Mouse (Mus musculus) liver, embryonic 15.5 days (tissue): ENCODE data around the gene Knstrn. TPM values are rescaled to one million over a fixed set of nuclear protein-coding genes. Genes with fewer than 3 reads are reported as not detected.

Source experiments
- ATAC-seq: fragments of 200-750 bp; cut with Nextera tagmentation; 2 replicates; pipeline ENCODE4 v1.8.0; 2017; ENCODE audit warnings: moderate number of reproducible peaks, mild to moderate bottlenecking, moderate library complexity; ENCODE audit not compliant: insufficient read depth
- H3K27ac ChIP-seq: fragments of 300-500 bp; sonication (generic); replicated peaks from 2 replicates; pipeline ENCODE4 v1.5.1; 2015; ENCODE audit warnings: mild to moderate bottlenecking, inconsistent platforms
- H3K27me3 ChIP-seq: fragments of 300-500 bp; sonication (generic); 2 replicates; pipeline ENCODE4 v1.6.1; 2015; ENCODE audit warnings: mild to moderate bottlenecking, inconsistent platforms
- H3K36me3 ChIP-seq: fragments of 300-500 bp; sonication (generic); replicated peaks from 2 replicates; pipeline ENCODE4 v1.6.1; 2015; ENCODE audit warnings: moderate library complexity, mild to moderate bottlenecking, inconsistent platforms
- H3K4me1 ChIP-seq: fragments of 300-500 bp; sonication (generic); replicated peaks from 2 replicates; pipeline ENCODE4 v1.6.1; 2015; ENCODE audit warnings: inconsistent platforms
- H3K4me2 ChIP-seq: fragments of 300-500 bp; sonication (generic); 2 replicates; pipeline ENCODE4 v1.6.1; 2015; ENCODE audit warnings: moderate library complexity, mild to moderate bottlenecking, inconsistent platforms
- H3K4me3 ChIP-seq: fragments of 300-500 bp; sonication (generic); replicated peaks from 2 replicates; pipeline ENCODE4 v1.5.1; 2015; ENCODE audit warnings: mild to moderate bottlenecking, inconsistent platforms
- H3K9ac ChIP-seq: fragments of 300-500 bp; sonication (generic); 2 replicates; pipeline ENCODE4 v1.6.1; 2015; ENCODE audit warnings: moderate library complexity, mild to moderate bottlenecking, inconsistent platforms
- H3K9me3 ChIP-seq: fragments of 300-500 bp; sonication (generic); replicated peaks from 2 replicates; pipeline ENCODE4 v1.6.1; 2016; ENCODE audit warnings: inconsistent platforms
- WGBS: fragments of 180-500 bp; shearing (Covaris S2); methylation state at CpG from one replicate; pipeline ENCODE4 v1.1.7; 2015; ENCODE audit warnings: mixed read lengths; ENCODE audit not compliant: insufficient replicate concordance; 5-methylcytosine and 5-hydroxymethylcytosine counted together
- polyA plus RNA-seq: library from polyadenylated mRNA; unstranded; fragments of >200 nt; fragmentation: Nextera tagmentation; extraction: Ambion mirVana; gene quantifications from 2 replicates; pipeline ENCODE4 v1.2.1, GENCODE M21; 2015

Gene Knstrn
- 67.2 and 73.9 TPM in 2 replicates for polyA plus RNA-seq

- no peaks in the 10 kb centered on the region for H3K27me3 ChIP-seq
- peak within 1 kb of the TSS; percentile 93 for H3K27ac ChIP-seq
- under 1% methylated on average over 49 of the region's 49 CpGs for WGBS
- H3K4me2 ChIP-seq: peak within 1 kb of the TSS; percentile 78
- H3K36me3 ChIP-seq: peaks cover 36% of the 10 kb centered on the region
- peak within 1 kb of the TSS; percentile 92 for H3K4me3 ChIP-seq
- no peaks in the 10 kb centered on the region for H3K9me3 ChIP-seq
- H3K4me1 ChIP-seq: peaks cover 28% of the 10 kb centered on the region
- peak; percentile 97 for ATAC-seq
- peak within 1 kb of the TSS; percentile 93 for H3K9ac ChIP-seq
Observed at GRCm38 (mm10) chr2:118813981-118814836, at the start of gene Knstrn. Knstrn (plus strand) TSS chr2:118814003.

GRCm38 (mm10) chr2:118764094-118764831, 49.5 kb upstream of the Knstrn start:
- H3K27me3 ChIP-seq: peaks cover 19% of the 10 kb centered on the region
- 0 out of 2 replicates have a peak overlapping the region, but pooled peaks have one; percentile 24 for H3K27ac ChIP-seq
- H3K4me3 ChIP-seq: no peak overlapping the region
- no peak for ATAC-seq
- H3K4me2 ChIP-seq: peak overlapping the region; percentile 45; the same call in 1 of the 2 replicates
- no peaks in the 10 kb centered on the region for H3K9me3 ChIP-seq
- no peak overlapping the region for H3K9ac ChIP-seq
- no peaks in the 10 kb centered on the region for H3K36me3 ChIP-seq
- 25% methylated on average over 11 of the region's 11 CpGs for WGBS
- peaks cover 59% of the 10 kb centered on the region for H3K4me1 ChIP-seq

GRCm38 (mm10) chr2:118764875-118765274, 48.9 kb upstream of the Knstrn start:
- no peak overlapping the region for H3K4me3 ChIP-seq
- peaks cover 16% of the 10 kb centered on the region; the same call in 1 of the 2 replicates for H3K27me3 ChIP-seq
- 75% methylated on average over 5 of the region's 5 CpGs for WGBS
- H3K36me3 ChIP-seq: no peaks in the 10 kb centered on the region
- no peak for ATAC-seq
- no peak overlapping the region for H3K4me2 ChIP-seq
- no peak overlapping the region for H3K9ac ChIP-seq
- no peak overlapping the region for H3K27ac ChIP-seq
- peaks cover 53% of the 10 kb centered on the region for H3K4me1 ChIP-seq
- no peaks in the 10 kb centered on the region for H3K9me3 ChIP-seq

GRCm38 (mm10) chr2:118766041-118767033, 47.5 kb upstream of the Knstrn start:
- Histone ChIP-seq H3K27ac (no peak overlapping the region), H3K9ac (no peak overlapping the region)
- no peak for ATAC-seq

GRCm38 (mm10) chr2:118772158-118772874, 41.5 kb upstream of the Knstrn start, which contains the start of gene Phgr1:
Phgr1 (plus strand) TSS chr2:118772769.
- H3K4me2 ChIP-seq: no peak within 1 kb of the TSS
- no peak within 1 kb of the TSS for H3K9ac ChIP-seq
- no peak within 1 kb of the TSS for H3K4me3 ChIP-seq
- WGBS: 62% methylated on average over 6 of the region's 6 CpGs
- peaks cover 29% of the 10 kb centered on the region for H3K27me3 ChIP-seq
- H3K36me3 ChIP-seq: no peaks in the 10 kb centered on the region
- no peak for ATAC-seq
- H3K9me3 ChIP-seq: no peaks in the 10 kb centered on the region
- H3K4me1 ChIP-seq: no peaks in the 10 kb centered on the region
- no peak within 1 kb of the TSS for H3K27ac ChIP-seq

More at GRCm38 (mm10) chr2:118766041-118767033, 47.5 kb upstream of the Knstrn start:
- Histone ChIP-seq H3K4me2 (no peak overlapping the region), H3K4me1 (peaks cover 41% of the 10 kb centered on the region), H3K4me3 (no peak overlapping the region), H3K36me3 (no peaks in the 10 kb centered on the region), H3K27me3 (peaks cover 9% of the 10 kb centered on the region; the same call in 1 of the 2 replicates), H3K9me3 (no peaks in the 10 kb centered on the region)
- WGBS: 53% methylated on average over 10 of the region's 10 CpGs

GRCm38 (mm10) chr2:118774536-118774935, 39.3 kb upstream of the Knstrn start:
- ATAC-seq: no peak
- peaks cover 44% of the 10 kb centered on the region for H3K27me3 ChIP-seq

GRCm38 (mm10) chr2:118775396-118775795, 38.4 kb upstream of the Knstrn start:
- no peak overlapping the region for H3K4me3 ChIP-seq
- H3K9ac ChIP-seq: no peak overlapping the region
- no peaks in the 10 kb centered on the region for H3K36me3 ChIP-seq
- H3K4me2 ChIP-seq: no peak overlapping the region
- ATAC-seq: no peak
- no peaks in the 10 kb centered on the region for H3K9me3 ChIP-seq
- WGBS: 32% methylated on average over 1 of the region's 1 CpGs
- peaks cover 14% of the 10 kb centered on the region for H3K4me1 ChIP-seq
- H3K27me3 ChIP-seq: peaks cover 53% of the 10 kb centered on the region
- H3K27ac ChIP-seq: no peak overlapping the region

More at GRCm38 (mm10) chr2:118774536-118774935, 39.3 kb upstream of the Knstrn start:
- Histone ChIP-seq H3K27ac (no peak overlapping the region), H3K9ac (no peak overlapping the region), H3K36me3 (no peaks in the 10 kb centered on the region), H3K4me2 (no peak overlapping the region), H3K9me3 (no peaks in the 10 kb centered on the region), H3K4me1 (peaks cover 7% of the 10 kb centered on the region), H3K4me3 (no peak overlapping the region)
- WGBS: 40% methylated on average over 2 of the region's 2 CpGs

GRCm38 (mm10) chr2:118775846-118776245, 38.0 kb upstream of the Knstrn start:
- no peak overlapping the region for H3K27ac ChIP-seq
- peaks cover 55% of the 10 kb centered on the region for H3K27me3 ChIP-seq
- no peak overlapping the region for H3K4me2 ChIP-seq
- no peak overlapping the region for H3K4me3 ChIP-seq
- H3K4me1 ChIP-seq: peaks cover 14% of the 10 kb centered on the region
- H3K36me3 ChIP-seq: no peaks in the 10 kb centered on the region
- no peak overlapping the region for H3K9ac ChIP-seq
- no peaks in the 10 kb centered on the region for H3K9me3 ChIP-seq
- 64% methylated on average over 4 of the region's 4 CpGs for WGBS
- ATAC-seq: no peak; the same call in 1 of the 2 replicates

GRCm38 (mm10) chr2:118776295-118776694, 37.5 kb upstream of the Knstrn start:
- 64% methylated on average over 2 of the region's 2 CpGs for WGBS
- no peak overlapping the region for H3K27ac ChIP-seq
- no peak overlapping the region for H3K9ac ChIP-seq
- peaks cover 56% of the 10 kb centered on the region for H3K27me3 ChIP-seq
- no peaks in the 10 kb centered on the region for H3K36me3 ChIP-seq
- H3K9me3 ChIP-seq: no peaks in the 10 kb centered on the region
- H3K4me3 ChIP-seq: no peak overlapping the region
- no peak overlapping the region for H3K4me2 ChIP-seq
- H3K4me1 ChIP-seq: peaks cover 14% of the 10 kb centered on the region
- ATAC-seq: no peak

GRCm38 (mm10) chr2:118778418-118778817, 35.4 kb upstream of the Knstrn start:
- Histone ChIP-seq H3K27me3 (peaks cover 61% of the 10 kb centered on the region), H3K4me3 (no peak overlapping the region), H3K9me3 (no peaks in the 10 kb centered on the region), H3K4me2 (no peak overlapping the region), H3K27ac (no peak overlapping the region), H3K36me3 (no peaks in the 10 kb centered on the region), H3K9ac (no peak overlapping the region), H3K4me1 (peaks cover 18% of the 10 kb centered on the region)
- 47% methylated on average over 4 of the region's 4 CpGs for WGBS
- no peak for ATAC-seq
